Mouse (Mus musculus): ENCODE measurements at regions not wholly inside any gene's neighbourhood (a gene's known extent, or its start where the extent isn't known, plus 50 kb on each side); places are given as distances from the start of the nearest gene placed in this dataset.

DNA sequence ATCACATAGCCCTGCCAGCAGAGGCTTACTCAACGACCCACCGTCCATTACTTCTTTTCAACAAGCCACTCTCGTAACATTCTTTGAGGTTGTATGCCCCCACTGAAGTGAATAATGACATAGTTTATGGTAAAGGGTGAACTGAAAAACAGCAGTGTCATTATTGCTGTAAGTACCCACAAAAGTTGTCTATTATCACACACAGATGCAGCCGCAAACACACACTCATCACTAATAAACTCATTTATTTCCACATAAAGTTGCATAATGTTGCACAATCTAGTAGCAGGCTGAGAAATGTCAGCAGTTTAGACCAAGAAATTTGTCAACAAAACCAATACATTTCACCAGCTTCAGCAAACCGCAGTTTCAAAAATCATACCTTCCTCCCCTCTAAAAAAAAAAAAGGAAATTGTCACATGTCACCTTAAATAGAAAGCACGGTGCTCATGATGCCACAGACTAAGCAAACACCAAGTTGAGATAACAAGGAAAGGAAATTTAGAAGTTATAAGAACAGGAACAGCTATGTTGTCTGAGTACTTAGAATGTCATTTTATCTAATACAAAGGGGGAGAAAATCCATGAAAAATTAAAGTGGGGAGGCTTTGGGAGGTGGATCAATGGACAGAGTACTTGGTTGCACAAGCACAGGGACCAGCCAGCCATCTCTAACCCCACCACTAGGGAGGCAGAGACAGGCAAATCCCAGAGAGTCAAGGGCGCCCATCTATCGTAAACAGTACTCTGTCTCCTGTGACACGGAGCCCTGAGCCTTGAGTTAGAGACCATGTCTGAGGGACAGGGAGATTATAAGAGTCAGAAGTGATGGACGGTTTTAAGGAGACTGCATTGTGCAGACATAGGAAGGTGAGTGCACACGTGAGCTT lies 195.9 kb downstream of the Hlx start:
- no peak for DNase-seq (ENCODE audit: low spot score)

DNA sequence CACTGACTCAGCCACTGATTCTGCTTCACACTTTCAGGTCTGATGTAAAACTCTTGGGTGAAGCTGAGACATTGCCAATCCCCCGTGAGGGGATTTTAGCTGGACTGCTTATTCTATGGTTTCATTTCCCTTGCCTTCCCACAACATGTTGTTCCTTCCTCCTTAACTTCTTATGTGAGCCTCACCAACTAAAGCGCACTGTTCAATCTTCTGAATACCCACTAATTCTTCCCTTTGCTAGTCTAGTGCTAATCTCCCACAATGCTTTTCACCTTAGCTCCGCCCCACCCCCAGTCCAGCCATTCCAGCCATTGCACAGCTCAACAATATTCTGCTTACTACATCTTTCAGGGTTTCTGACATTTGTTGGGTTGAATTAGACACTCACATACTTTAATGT lies 196.7 kb downstream of the Hlx start:
- DNase-seq (ENCODE audit: low spot score), result peak; percentile 6

DNA sequence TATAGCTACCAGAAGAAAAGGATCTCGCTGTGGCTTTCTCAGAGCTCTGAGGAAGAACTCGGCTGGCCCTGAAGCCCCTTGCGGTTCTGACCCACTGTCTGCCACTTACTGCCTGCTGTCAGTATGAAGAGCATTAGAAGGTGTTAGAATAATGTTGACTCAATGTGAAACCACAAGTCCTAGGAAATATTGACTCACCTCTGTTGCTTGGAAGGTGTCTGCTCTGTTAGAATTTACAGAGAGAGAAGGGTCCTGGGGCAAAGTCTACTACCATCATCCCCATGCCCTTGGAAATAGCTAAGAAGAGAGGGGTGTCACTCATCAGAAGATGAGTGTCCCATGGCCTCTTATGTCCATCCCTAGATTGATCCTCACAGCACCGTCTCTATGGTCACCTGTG lies 197.9 kb downstream of the Hlx start:
- DNase-seq (ENCODE audit: low spot score), result no peak

DNA sequence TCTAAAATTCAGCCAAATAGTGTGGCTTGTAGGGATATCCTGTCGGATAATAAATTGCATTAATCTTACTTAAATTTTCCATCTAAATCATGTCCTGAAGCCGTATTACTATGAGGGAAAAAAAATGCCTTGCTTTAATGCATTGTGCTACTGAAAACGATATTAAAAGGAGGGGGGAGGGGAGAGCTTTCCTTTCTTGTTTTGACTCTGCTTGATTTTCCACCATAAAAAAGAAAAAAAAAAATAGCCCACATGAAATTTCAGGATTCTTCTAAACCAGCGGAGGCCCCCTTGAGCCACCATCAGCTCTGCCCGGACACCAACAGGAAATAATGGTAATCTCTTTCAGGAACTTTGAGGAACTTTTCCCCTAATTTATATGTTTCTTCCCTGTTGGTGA lies 198.5 kb downstream of the Hlx start:
- DNase-seq (ENCODE audit: low spot score), result no peak

- DNase-seq (ENCODE audit: low spot score), result no peak
Observed at GRCm38 (mm10) chr1:184532488-184533055, 199.8 kb downstream of the Hlx start.

- DNase-seq (ENCODE audit: low spot score), result no peak
Observed at GRCm38 (mm10) chr1:184530606-184531320, 201.7 kb downstream of the Hlx start.

- DNase-seq (ENCODE audit: low spot score), result no peak
Observed at GRCm38 (mm10) chr1:184525740-184526139, 206.7 kb downstream of the Hlx start.

DNA sequence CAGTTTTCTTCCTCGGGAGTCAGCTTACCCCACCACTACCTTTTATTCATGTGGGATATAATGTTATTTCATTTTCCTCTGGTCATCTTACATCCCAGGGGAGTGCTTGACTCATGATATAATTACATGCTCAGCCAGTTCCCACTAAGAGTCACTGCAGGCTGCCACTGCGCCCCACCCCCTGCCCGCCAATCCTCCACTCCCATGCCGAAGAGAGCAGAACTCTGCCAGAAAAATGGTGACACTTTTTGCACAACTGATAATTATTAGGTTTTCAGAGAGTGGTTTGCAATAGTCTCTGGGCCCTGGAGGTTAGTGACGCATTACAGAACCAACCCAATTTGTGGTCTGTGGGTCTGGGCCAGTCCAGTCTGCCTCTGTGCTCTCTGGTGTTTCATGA lies 212.9 kb downstream of the Hlx start:
- DNase-seq (ENCODE audit: low spot score), result no peak

- DNase-seq (ENCODE audit: low spot score), result no peak
Observed at GRCm38 (mm10) chr1:184504663-184505062, 227.8 kb downstream of the Hlx start.

- no peak for DNase-seq (ENCODE audit: low spot score)
Observed at GRCm38 (mm10) chr1:184503827-184504355, 228.5 kb downstream of the Hlx start.

- DNase-seq (ENCODE audit: low spot score), result no peak
Observed at GRCm38 (mm10) chr1:184500702-184501101, 231.7 kb downstream of the Hlx start.

DNA sequence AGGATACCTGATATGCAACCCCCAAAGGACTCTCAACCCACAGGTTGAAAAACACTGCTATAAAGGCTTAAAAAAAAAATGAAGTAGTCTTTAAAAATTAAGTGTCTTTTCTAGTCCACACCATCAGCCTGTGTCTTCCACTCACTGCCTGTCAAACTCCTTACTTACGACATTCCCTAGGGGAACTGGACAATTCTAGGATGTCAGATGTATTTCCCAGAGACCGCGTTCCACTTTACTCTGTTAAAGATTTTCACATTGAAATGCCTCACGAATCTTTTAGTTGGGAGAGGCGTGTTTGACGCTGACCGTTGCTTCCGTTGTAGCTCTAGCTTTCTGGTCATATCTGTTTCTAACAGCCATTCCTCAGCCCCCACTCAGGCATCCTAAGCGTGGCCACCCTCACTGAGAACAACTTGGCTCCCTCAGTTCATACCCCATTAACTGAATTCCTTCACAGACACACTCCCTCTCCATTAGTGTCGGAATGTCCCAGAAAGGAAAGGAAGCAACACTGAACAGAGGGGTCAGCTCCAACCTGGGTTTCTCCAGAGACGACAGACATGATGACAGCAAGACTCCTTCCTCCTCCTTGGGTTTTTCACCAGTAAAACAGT lies 233.4 kb downstream of the Hlx start:
- no peak for DNase-seq (ENCODE audit: low spot score)

- no peak for DNase-seq (ENCODE audit: low spot score)
Observed at GRCm38 (mm10) chr1:184497007-184497406, 235.4 kb downstream of the Hlx start.

DNA sequence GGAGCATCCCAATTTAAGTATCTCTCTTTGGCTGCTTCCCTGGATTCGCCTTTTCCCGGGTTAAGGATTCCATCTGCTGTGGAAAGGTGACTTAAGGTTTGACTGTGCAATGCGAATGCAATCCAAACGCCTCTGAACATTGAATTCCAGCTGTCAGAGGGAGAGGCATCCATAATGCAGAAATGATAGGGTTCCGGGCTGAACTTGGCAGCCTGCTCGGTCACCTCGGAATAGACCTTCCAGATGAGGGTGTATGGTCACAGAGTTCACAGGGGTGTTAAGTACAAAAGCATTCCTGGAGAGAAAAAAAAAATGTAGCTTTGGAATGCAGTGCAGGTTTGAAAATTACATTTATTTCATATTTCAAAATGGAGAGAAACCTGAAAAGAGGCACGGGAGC lies 238.6 kb downstream of the Hlx start:
- no peak for DNase-seq (ENCODE audit: low spot score)

DNA sequence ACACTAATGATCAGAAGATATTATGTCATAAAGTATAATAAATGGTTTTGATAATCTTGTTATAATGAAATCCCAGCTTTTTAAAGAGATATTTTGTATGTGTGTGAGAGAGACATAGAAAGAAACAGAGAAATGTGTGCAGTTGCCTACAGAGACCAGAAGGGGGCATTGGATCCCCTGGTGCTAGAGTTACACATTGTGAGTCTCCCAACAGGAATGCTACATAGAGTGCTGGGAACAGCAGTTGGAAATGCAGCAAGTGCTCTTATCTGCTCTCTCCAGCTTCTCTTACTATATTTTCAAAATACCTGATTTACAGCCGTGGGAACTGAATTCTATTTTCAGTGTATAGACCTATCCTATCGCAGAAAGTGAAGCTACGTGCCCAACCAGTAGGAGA lies 240.3 kb downstream of the Hlx start:
- no peak for DNase-seq (ENCODE audit: low spot score)

GRCm38 (mm10) chr1:184491252-184491651 lies 241.2 kb downstream of the Hlx start:
- DNase-seq (ENCODE audit: low spot score), result no peak

GRCm38 (mm10) chr1:184487409-184487808 lies 245.0 kb downstream of the Hlx start:
- no peak for DNase-seq (ENCODE audit: low spot score)

- DNase-seq (ENCODE audit: low spot score), result no peak
Observed at GRCm38 (mm10) chr1:184484801-184485200, 247.6 kb downstream of the Hlx start.

DNA sequence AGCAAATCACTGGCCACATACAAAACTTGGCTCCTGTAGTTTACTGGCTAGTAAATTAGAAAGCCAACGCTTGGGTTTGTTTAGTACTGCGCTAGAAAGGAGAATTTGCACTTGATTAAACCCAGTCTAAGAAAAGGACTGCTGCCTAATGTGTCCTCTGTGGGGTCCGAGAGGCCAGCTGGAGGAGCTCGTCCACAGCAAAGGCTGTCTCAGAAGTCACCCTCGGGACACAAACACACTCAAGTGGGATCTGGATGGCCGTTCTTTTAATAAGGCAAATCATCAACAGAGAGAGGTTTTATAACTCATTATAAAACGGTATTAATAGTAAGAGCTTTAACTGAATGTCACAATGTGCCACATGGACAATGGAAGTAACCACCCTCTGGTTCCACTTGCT lies 249.0 kb downstream of the Hlx start:
- DNase-seq (ENCODE audit: low spot score), result no peak

DNA sequence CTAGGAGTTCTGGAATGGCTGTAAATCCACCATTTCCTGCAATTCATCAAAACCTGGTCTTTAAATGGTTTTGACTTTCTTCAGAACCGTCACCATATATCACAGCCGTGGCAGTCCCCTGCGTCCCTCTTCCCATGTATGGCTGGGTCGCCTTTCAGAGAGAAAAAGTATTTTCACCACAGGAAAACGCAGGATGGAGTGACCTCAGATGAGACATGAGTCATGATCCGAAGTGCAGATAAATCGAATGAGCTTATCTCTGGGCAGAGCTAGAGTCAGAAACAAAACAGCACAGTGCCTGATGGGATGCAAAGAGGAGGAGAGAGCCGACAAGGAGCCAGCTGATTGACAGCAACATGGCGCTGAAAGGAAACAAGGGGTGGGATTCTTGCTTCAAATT lies 250.4 kb downstream of the Hlx start:
- no peak for DNase-seq (ENCODE audit: low spot score)

GRCm38 (mm10) chr1:184480571-184481220 lies 251.7 kb downstream of the Hlx start:
- no peak for DNase-seq (ENCODE audit: low spot score)

- no peak for DNase-seq (ENCODE audit: low spot score)
Observed at GRCm38 (mm10) chr1:184478006-184478405, 254.4 kb downstream of the Hlx start.
